Mouse (Mus musculus) midbrain, embryonic 10.5 days (tissue): ENCODE results near the gene Lrrc8a. TPM values are rescaled to one million over a fixed set of nuclear protein-coding genes. Genes with fewer than 3 reads are reported as not detected.

Experiments
- DNase-seq: peaks from one replicate; pipeline ENCODE4 v3.0.0-alpha.2; 2017; ENCODE audit warnings: low spot score
- H3K27ac ChIP-seq: fragments of 300-500 bp; sonication (generic); replicated peaks from 2 replicates; pipeline ENCODE4 v1.5.1; 2016; ENCODE audit warnings: mild to moderate bottlenecking
- H3K27me3 ChIP-seq: fragments of 300-500 bp; sonication (generic); 2 replicates; pipeline ENCODE4 v1.6.1; 2016; ENCODE audit warnings: low read depth, mild to moderate bottlenecking; ENCODE audit not compliant: poor library complexity, severe bottlenecking
- H3K36me3 ChIP-seq: fragments of 300-500 bp; sonication (generic); 2 replicates; pipeline ENCODE4 v1.6.1; 2016; ENCODE audit warnings: mild to moderate bottlenecking, moderate library complexity
- H3K4me1 ChIP-seq: fragments of 300-500 bp; sonication (generic); 2 replicates; pipeline ENCODE4 v1.6.1; 2016
- H3K4me3 ChIP-seq: fragments of 300-500 bp; sonication (generic); 2 replicates; pipeline ENCODE4 v1.5.1; 2016; ENCODE audit warnings: mild to moderate bottlenecking, moderate library complexity
- H3K9me3 ChIP-seq: fragments of 300-500 bp; sonication (generic); replicated peaks from 2 replicates; pipeline ENCODE4 v1.6.1; 2016; ENCODE audit warnings: mild to moderate bottlenecking
- WGBS: fragments of 180-500 bp; shearing (Covaris S2); methylation state at CpG from one replicate; pipeline ENCODE4 v1.1.7; 2016; 5-methylcytosine and 5-hydroxymethylcytosine counted together
- polyA plus RNA-seq: library from polyadenylated mRNA; unstranded; fragments of >200 nt; fragmentation: Nextera tagmentation; extraction: Ambion mirVana; gene quantifications from 2 replicates; pipeline ENCODE4 v1.2.1, GENCODE M21; 2016

Gene Lrrc8a
- polyA plus RNA-seq, 1 experiment from 2014 or later: 40.8 TPM

GRCm38 (mm10) chr2:30244595-30245178, 7.2 kb downstream of the Lrrc8a start:
- peaks cover 99% of the 10 kb centered on the region for H3K36me3 ChIP-seq
- H3K27ac ChIP-seq: no peak overlapping the region
- no peaks in the 10 kb centered on the region for H3K9me3 ChIP-seq

DNA sequence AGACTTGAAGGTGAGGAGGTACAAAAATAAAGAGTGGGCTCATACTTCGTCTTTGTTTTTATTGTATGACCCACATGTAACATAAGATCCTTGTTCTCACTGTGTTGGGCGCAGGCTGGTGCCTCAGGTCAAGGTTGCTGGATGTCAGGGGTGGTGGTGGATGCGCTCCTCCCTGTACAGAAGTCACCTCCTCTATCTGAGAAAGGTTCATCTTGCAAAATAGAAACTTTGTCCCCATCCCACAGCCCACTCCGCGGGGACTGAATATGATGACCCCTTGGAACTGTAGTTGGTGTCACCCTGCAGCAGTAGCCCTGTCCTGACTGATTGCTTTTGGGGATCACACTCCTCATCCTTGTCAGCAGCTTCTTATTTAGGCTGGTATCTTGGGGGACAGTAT, 9.5 kb downstream of the Lrrc8a start:
- no peak for DNase-seq
- Histone ChIP-seq H3K9me3 (no peaks in the 10 kb centered on the region), H3K27ac (no peak overlapping the region), H3K4me3 (no peak overlapping the region), H3K27me3 (no peaks in the 10 kb centered on the region), H3K36me3 (peaks cover 99% of the 10 kb centered on the region), H3K4me1 (peaks cover 5% of the 10 kb centered on the region)
- 92% methylated on average over 5 of the region's 5 CpGs for WGBS

More at GRCm38 (mm10) chr2:30244595-30245178, 7.2 kb downstream of the Lrrc8a start:
- H3K27me3 ChIP-seq: no peaks in the 10 kb centered on the region
- WGBS: 81% methylated on average over 7 of the region's 7 CpGs
- H3K4me1 ChIP-seq: peaks cover 4% of the 10 kb centered on the region
- no peak for DNase-seq
- no peak overlapping the region for H3K4me3 ChIP-seq

DNA sequence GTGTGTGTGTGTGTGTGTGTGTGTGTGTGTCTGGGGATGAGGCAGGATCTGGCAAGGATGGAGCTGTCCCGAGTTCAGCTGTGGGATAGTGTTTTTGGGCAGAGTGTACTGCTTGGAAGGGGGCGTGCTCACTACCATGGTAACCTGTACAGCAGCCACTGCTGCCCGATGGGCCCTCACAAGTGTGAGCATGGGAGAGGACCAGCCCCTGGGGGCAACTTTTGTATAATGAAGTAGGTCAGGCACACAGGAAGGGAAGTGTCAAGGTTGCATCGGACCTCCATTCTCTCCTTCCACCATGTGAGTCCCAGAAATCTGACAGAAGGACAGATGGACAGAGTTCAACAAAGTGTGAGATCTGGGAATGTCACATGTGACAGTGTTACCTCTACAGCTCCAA, 10.2 kb downstream of the Lrrc8a start:
- Histone ChIP-seq H3K36me3 (peaks cover 99% of the 10 kb centered on the region), H3K27ac (no peak overlapping the region), H3K27me3 (no peaks in the 10 kb centered on the region), H3K4me1 (peaks cover 5% of the 10 kb centered on the region), H3K4me3 (no peak overlapping the region), H3K9me3 (no peaks in the 10 kb centered on the region)
- WGBS: 76% methylated on average over 4 of the region's 4 CpGs
- no peak for DNase-seq

DNA sequence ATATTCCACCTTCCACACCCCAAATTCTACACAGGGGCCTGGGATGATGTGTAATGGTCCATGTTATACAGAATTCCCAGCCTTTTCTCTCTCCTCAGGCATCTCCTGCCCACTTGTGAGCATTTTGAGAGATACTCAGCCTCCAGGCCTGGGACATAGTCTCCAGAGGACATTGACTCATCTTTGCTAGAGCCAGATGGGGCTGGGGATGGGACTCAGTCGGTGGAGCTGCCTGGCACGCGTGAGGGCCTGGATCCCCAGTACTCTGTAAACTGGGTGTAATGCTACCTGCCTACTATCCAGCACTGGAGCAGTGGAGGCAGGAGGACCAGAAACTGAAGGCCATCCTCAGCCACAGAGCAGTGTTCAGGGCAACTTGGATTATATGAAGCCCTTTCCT, 11.7 kb downstream of the Lrrc8a start:
- no peaks in the 10 kb centered on the region for H3K9me3 ChIP-seq
- no peak for DNase-seq
- H3K27ac ChIP-seq: no peak overlapping the region
- H3K4me1 ChIP-seq: peaks cover 5% of the 10 kb centered on the region
- H3K36me3 ChIP-seq: peaks cover 99% of the 10 kb centered on the region
- 96% methylated on average over 3 of the region's 3 CpGs for WGBS
- H3K4me3 ChIP-seq: no peak overlapping the region
- no peaks in the 10 kb centered on the region for H3K27me3 ChIP-seq

GRCm38 (mm10) chr2:30250166-30251128, 12.9 kb downstream of the Lrrc8a start:
- H3K9me3 ChIP-seq: no peaks in the 10 kb centered on the region
- peaks cover 5% of the 10 kb centered on the region for H3K4me1 ChIP-seq
- no peak overlapping the region for H3K4me3 ChIP-seq
- no peaks in the 10 kb centered on the region for H3K27me3 ChIP-seq
- 86% methylated on average over 10 of the region's 10 CpGs for WGBS
- DNase-seq: no peak
- H3K27ac ChIP-seq: no peak overlapping the region
- peaks cover 99% of the 10 kb centered on the region for H3K36me3 ChIP-seq

GRCm38 (mm10) chr2:30251417-30252104, 14.0 kb downstream of the Lrrc8a start:
- Histone ChIP-seq H3K36me3 (peaks cover 99% of the 10 kb centered on the region), H3K4me1 (peaks cover 5% of the 10 kb centered on the region), H3K4me3 (no peak overlapping the region), H3K9me3 (no peaks in the 10 kb centered on the region), H3K27ac (no peak overlapping the region), H3K27me3 (no peaks in the 10 kb centered on the region)
- DNase-seq: no peak
- WGBS: 88% methylated on average over 5 of the region's 5 CpGs

GRCm38 (mm10) chr2:30252521-30252920, 15.0 kb downstream of the Lrrc8a start:
- Histone ChIP-seq H3K27me3 (no peaks in the 10 kb centered on the region), H3K4me3 (no peak overlapping the region), H3K9me3 (no peaks in the 10 kb centered on the region), H3K27ac (no peak overlapping the region), H3K4me1 (peaks cover 5% of the 10 kb centered on the region), H3K36me3 (peaks cover 100% of the 10 kb centered on the region)
- DNase-seq: no peak
- 91% methylated on average over 3 of the region's 3 CpGs for WGBS

DNA sequence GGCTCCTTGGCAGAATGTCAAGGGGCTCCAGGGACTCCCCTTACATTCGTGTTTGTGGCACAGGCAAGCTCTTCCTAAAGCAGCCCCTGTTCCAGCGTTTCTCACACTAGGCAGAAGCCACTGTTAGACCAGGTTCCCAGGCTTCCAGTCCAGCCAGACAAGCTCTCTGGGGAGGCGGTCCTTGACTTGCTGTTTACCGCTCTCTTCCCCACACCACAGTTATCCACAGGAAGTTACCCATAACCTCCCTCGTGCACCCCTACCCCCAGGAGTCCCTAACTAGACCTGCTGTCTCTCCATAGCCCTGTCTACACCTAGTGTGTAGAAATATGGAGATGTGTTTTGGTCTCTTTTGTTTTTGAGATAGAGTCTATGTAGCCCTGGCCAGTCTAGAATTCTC, 16.3 kb downstream of the Lrrc8a start:
- 85% methylated on average over 5 of the region's 5 CpGs for WGBS

DNA sequence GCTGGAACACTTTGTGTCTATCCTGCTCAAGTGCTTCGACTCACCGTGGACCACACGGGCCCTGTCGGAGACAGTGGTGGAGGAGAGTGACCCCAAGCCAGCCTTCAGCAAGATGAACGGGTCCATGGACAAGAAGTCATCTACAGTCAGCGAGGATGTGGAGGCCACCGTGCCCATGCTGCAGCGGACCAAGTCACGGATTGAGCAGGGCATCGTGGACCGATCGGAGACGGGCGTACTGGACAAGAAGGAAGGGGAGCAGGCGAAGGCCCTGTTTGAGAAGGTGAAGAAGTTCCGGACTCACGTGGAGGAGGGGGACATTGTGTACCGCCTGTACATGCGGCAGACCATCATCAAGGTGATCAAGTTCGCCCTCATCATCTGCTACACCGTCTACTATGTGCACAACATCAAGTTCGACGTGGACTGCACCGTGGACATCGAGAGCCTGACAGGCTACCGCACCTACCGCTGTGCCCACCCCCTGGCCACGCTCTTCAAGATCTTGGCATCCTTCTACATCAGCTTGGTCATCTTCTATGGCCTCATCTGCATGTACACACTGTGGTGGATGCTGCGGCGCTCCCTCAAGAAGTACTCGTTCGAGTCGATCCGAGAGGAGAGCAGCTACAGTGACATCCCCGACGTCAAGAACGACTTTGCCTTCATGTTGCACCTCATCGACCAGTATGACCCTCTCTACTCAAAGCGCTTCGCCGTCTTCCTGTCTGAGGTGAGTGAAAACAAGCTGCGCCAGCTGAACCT, 18.3 kb downstream of the Lrrc8a start:
- H3K9me3 ChIP-seq: no peaks in the 10 kb centered on the region
- H3K4me3 ChIP-seq: no peak overlapping the region
- H3K36me3 ChIP-seq: peaks cover 100% of the 10 kb centered on the region
- H3K27me3 ChIP-seq: no peaks in the 10 kb centered on the region
- H3K27ac ChIP-seq: no peak overlapping the region
- WGBS: 97% methylated on average over 42 of the region's 42 CpGs
- DNase-seq: no peak
- peaks cover 5% of the 10 kb centered on the region for H3K4me1 ChIP-seq

More for the DNA sequence above, 16.3 kb downstream of the Lrrc8a start:
- H3K36me3 ChIP-seq: peaks cover 100% of the 10 kb centered on the region
- no peaks in the 10 kb centered on the region for H3K9me3 ChIP-seq
- H3K27ac ChIP-seq: no peak overlapping the region
- H3K4me1 ChIP-seq: peaks cover 5% of the 10 kb centered on the region
- no peak for DNase-seq
- no peak overlapping the region for H3K4me3 ChIP-seq
- no peaks in the 10 kb centered on the region for H3K27me3 ChIP-seq

DNA sequence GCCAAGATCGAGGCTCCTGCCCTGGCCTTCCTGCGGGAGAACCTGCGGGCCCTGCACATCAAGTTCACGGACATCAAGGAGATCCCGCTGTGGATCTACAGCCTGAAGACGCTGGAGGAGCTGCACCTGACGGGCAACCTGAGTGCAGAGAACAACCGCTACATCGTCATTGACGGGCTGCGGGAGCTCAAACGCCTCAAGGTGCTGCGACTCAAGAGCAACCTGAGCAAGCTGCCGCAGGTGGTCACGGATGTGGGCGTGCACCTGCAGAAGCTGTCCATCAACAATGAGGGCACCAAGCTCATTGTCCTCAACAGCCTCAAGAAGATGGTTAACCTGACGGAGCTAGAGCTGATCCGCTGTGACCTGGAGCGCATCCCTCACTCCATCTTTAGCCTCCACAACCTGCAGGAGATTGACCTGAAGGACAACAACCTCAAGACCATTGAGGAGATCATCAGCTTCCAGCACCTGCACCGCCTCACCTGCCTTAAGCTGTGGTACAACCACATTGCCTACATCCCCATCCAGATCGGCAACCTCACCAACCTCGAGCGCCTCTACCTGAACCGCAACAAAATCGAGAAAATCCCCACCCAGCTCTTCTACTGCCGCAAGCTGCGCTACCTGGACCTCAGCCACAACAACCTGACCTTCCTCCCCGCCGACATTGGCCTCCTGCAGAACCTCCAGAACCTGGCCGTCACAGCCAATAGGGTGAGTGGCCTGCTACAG, 19.3 kb downstream of the Lrrc8a start:
- Histone ChIP-seq H3K36me3 (peaks cover 100% of the 10 kb centered on the region), H3K27me3 (no peaks in the 10 kb centered on the region), H3K27ac (no peak overlapping the region), H3K9me3 (no peaks in the 10 kb centered on the region), H3K4me3 (no peak overlapping the region), H3K4me1 (peaks cover 2% of the 10 kb centered on the region)
- WGBS: 96% methylated on average over 30 of the region's 30 CpGs
- no peak for DNase-seq

DNA sequence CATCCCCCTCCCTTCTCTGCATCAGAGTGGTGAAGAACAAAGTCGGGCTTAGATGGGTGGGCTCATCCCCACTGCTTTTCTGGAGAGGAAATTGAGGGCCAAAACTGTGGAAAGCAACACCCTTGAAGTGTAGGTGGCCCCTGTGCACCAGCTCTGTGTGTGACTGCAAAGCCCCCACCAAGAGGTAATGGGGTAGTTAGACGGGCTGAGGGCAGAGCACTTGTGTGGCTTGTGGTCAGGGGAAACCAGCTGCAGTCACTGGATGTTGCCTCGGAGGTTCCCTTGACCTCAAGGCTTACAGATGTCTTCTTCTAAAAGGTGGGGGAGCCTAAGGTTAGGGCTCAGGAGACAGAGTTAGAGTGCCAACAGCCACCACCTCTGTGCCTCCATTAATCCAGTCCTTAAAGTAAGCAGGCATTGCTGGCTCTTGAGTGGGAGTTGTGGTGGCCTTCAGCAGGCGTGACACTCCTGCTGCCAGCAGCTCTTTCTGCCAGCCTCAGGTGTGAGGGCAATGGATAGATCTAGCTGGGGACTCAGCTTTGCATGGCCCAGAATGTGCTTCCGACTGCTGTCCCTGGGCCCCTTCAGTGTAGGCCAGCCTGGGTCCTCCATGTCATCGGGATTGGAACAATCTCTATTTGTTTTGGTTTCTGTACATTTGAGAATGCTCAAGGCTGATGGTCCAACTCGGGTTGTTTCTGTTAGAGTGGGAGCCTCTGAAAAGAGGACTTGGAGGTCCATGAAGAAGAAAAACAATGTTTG, 20.4 kb downstream of the Lrrc8a start:
- no peaks in the 10 kb centered on the region; the same call in 1 of the 2 replicates for H3K4me1 ChIP-seq
- H3K9me3 ChIP-seq: no peaks in the 10 kb centered on the region
- no peak overlapping the region for H3K4me3 ChIP-seq
- H3K27me3 ChIP-seq: no peaks in the 10 kb centered on the region
- no peak for DNase-seq
- 89% methylated on average over 7 of the region's 7 CpGs for WGBS
- peaks cover 100% of the 10 kb centered on the region for H3K36me3 ChIP-seq
- no peak overlapping the region for H3K27ac ChIP-seq
